Mouse (Mus musculus) intestine, embryonic 15.5 days (tissue): Measurements from ENCODE around the gene Fars2. TPM values are rescaled to one million over a fixed set of nuclear protein-coding genes. Genes with fewer than 3 reads are reported as not detected.

Source experiments
- ATAC-seq: fragments of 200-750 bp; cut with Nextera tagmentation; 2 replicates; pipeline ENCODE4 v1.8.0; 2017; ENCODE audit warnings: moderate TSS enrichment, moderate library complexity
- H3K27ac ChIP-seq: fragments of 300-500 bp; sonication (generic); 2 replicates; pipeline ENCODE4 v1.5.1; 2015; ENCODE audit warnings: mild to moderate bottlenecking, inconsistent platforms
- H3K27me3 ChIP-seq: fragments of 300-500 bp; sonication (generic); replicated peaks from 2 replicates; pipeline ENCODE4 v1.6.1; 2015; ENCODE audit warnings: inconsistent platforms
- H3K36me3 ChIP-seq: fragments of 300-500 bp; sonication (generic); 2 replicates; pipeline ENCODE4 v1.6.1; 2015; ENCODE audit warnings: inconsistent platforms
- H3K4me1 ChIP-seq: fragments of 300-500 bp; sonication (generic); replicated peaks from 2 replicates; pipeline ENCODE4 v1.6.1; 2015; ENCODE audit warnings: inconsistent platforms
- H3K4me2 ChIP-seq: fragments of 300-500 bp; sonication (generic); replicated peaks from 2 replicates; pipeline ENCODE4 v1.6.1; 2015; ENCODE audit warnings: mild to moderate bottlenecking, inconsistent platforms
- H3K4me3 ChIP-seq: fragments of 300-500 bp; sonication (generic); replicated peaks from 2 replicates; pipeline ENCODE4 v1.5.1; 2015; ENCODE audit warnings: inconsistent platforms
- H3K9ac ChIP-seq: fragments of 300-500 bp; sonication (generic); 2 replicates; pipeline ENCODE4 v1.6.1; 2015; ENCODE audit warnings: inconsistent platforms
- H3K9me3 ChIP-seq: fragments of 300-500 bp; sonication (generic); 2 replicates; pipeline ENCODE4 v1.6.1; 2016; ENCODE audit warnings: inconsistent platforms
- WGBS: fragments of 180-500 bp; shearing (Covaris S2); methylation state at CpG from one replicate; pipeline ENCODE4 v1.1.7; 2015; 5-methylcytosine and 5-hydroxymethylcytosine counted together
- polyA plus RNA-seq: library from polyadenylated mRNA; unstranded; fragments of >200 nt; fragmentation: Nextera tagmentation; extraction: Ambion mirVana; gene quantifications from 2 replicates; pipeline ENCODE4 v1.2.1, GENCODE M21; 2015

The Fars2 gene
- polyA plus RNA-seq, 1 experiment from 2014 or later = 41.8 TPM

GRCm38 (mm10) chr13:36202496-36202895 is 85.3 kb downstream of the Fars2 start:
- no peaks in the 10 kb centered on the region for H3K4me1 ChIP-seq
- no peaks in the 10 kb centered on the region for H3K27me3 ChIP-seq
- H3K4me2 ChIP-seq = no peak overlapping the region
- no peak for ATAC-seq
- no peak overlapping the region for H3K9ac ChIP-seq
- H3K27ac ChIP-seq = no peak overlapping the region
- no peaks in the 10 kb centered on the region for H3K36me3 ChIP-seq
- WGBS = 66% methylated on average over 2 of the region's 2 CpGs
- H3K9me3 ChIP-seq = no peaks in the 10 kb centered on the region
- H3K4me3 ChIP-seq = no peak overlapping the region

GRCm38 (mm10) chr13:36203014-36203413 is 85.8 kb downstream of the Fars2 start:
- no peaks in the 10 kb centered on the region for H3K27me3 ChIP-seq
- H3K9me3 ChIP-seq = no peaks in the 10 kb centered on the region
- no peak overlapping the region for H3K4me2 ChIP-seq
- H3K27ac ChIP-seq = no peak overlapping the region
- ATAC-seq = peak; percentile 61; the same call in 1 of the 2 replicates
- H3K9ac ChIP-seq = no peak overlapping the region
- no peak overlapping the region for H3K4me3 ChIP-seq
- H3K36me3 ChIP-seq = no peaks in the 10 kb centered on the region
- no peaks in the 10 kb centered on the region for H3K4me1 ChIP-seq
- 84% methylated on average over 6 of the region's 6 CpGs for WGBS

GRCm38 (mm10) chr13:36204320-36204719 is 87.1 kb downstream of the Fars2 start:
- Histone ChIP-seq H3K9me3 (no peaks in the 10 kb centered on the region), H3K36me3 (no peaks in the 10 kb centered on the region), H3K9ac (no peak overlapping the region), H3K4me1 (no peaks in the 10 kb centered on the region), H3K27ac (no peak overlapping the region), H3K4me3 (no peak overlapping the region), H3K4me2 (no peak overlapping the region), H3K27me3 (no peaks in the 10 kb centered on the region)
- no peak for ATAC-seq
- WGBS = 82% methylated on average over 3 of the region's 3 CpGs

GRCm38 (mm10) chr13:36210965-36211364 is 93.8 kb downstream of the Fars2 start:
- Histone ChIP-seq H3K4me2 (no peak overlapping the region), H3K4me3 (no peak overlapping the region), H3K9ac (no peak overlapping the region), H3K9me3 (no peaks in the 10 kb centered on the region), H3K27me3 (no peaks in the 10 kb centered on the region), H3K36me3 (no peaks in the 10 kb centered on the region), H3K27ac (no peak overlapping the region), H3K4me1 (no peaks in the 10 kb centered on the region)
- ATAC-seq = no peak
- WGBS = 84% methylated on average over 3 of the region's 3 CpGs

- no peak overlapping the region for H3K9ac ChIP-seq
- 75% methylated on average over 4 of the region's 4 CpGs for WGBS
- no peaks in the 10 kb centered on the region for H3K4me1 ChIP-seq
- H3K27me3 ChIP-seq = no peaks in the 10 kb centered on the region
- no peaks in the 10 kb centered on the region for H3K9me3 ChIP-seq
- H3K4me2 ChIP-seq = no peak overlapping the region
- no peak overlapping the region for H3K4me3 ChIP-seq
- no peak overlapping the region for H3K27ac ChIP-seq
- no peaks in the 10 kb centered on the region for H3K36me3 ChIP-seq
- ATAC-seq = no peak
These were observed 96.8 kb downstream of the Fars2 start for GRCm38 (mm10) chr13:36214056-36214455.

GRCm38 (mm10) chr13:36216005-36216404 is 98.8 kb downstream of the Fars2 start:
- no peak overlapping the region for H3K4me3 ChIP-seq

GRCm38 (mm10) chr13:36218347-36218746 is 101.1 kb downstream of the Fars2 start:
- Histone ChIP-seq H3K4me1 (no peaks in the 10 kb centered on the region), H3K9me3 (no peaks in the 10 kb centered on the region), H3K36me3 (no peaks in the 10 kb centered on the region), H3K4me3 (no peak overlapping the region), H3K27me3 (no peaks in the 10 kb centered on the region), H3K4me2 (no peak overlapping the region), H3K27ac (no peak overlapping the region), H3K9ac (no peak overlapping the region)
- WGBS = 82% methylated on average over 4 of the region's 4 CpGs
- ATAC-seq = no peak

More at GRCm38 (mm10) chr13:36216005-36216404, 98.8 kb downstream of the Fars2 start:
- no peak for ATAC-seq
- H3K9me3 ChIP-seq = no peaks in the 10 kb centered on the region
- no peaks in the 10 kb centered on the region for H3K4me1 ChIP-seq
- H3K27ac ChIP-seq = no peak overlapping the region
- H3K36me3 ChIP-seq = no peaks in the 10 kb centered on the region
- no peak overlapping the region for H3K9ac ChIP-seq
- no peak overlapping the region for H3K4me2 ChIP-seq
- H3K27me3 ChIP-seq = no peaks in the 10 kb centered on the region
- 84% methylated on average over 3 of the region's 3 CpGs for WGBS

- ATAC-seq = no peak
- no peak overlapping the region for H3K9ac ChIP-seq
- H3K4me1 ChIP-seq = no peaks in the 10 kb centered on the region
- no peaks in the 10 kb centered on the region for H3K36me3 ChIP-seq
- H3K4me3 ChIP-seq = no peak overlapping the region
- WGBS = 89% methylated on average over 5 of the region's 5 CpGs
- no peak overlapping the region for H3K27ac ChIP-seq
- no peak overlapping the region for H3K4me2 ChIP-seq
- no peaks in the 10 kb centered on the region for H3K9me3 ChIP-seq
- H3K27me3 ChIP-seq = no peaks in the 10 kb centered on the region
These were observed 102.3 kb downstream of the Fars2 start for GRCm38 (mm10) chr13:36219506-36219905.

- Histone ChIP-seq H3K36me3 (no peaks in the 10 kb centered on the region), H3K4me1 (no peaks in the 10 kb centered on the region), H3K27me3 (no peaks in the 10 kb centered on the region), H3K9me3 (no peaks in the 10 kb centered on the region), H3K9ac (no peak overlapping the region), H3K27ac (no peak overlapping the region), H3K4me3 (no peak overlapping the region), H3K4me2 (no peak overlapping the region)
- WGBS = 88% methylated on average over 1 of the region's 1 CpGs
- no peak for ATAC-seq
These were observed 104.7 kb downstream of the Fars2 start for GRCm38 (mm10) chr13:36221897-36222296.

GRCm38 (mm10) chr13:36222721-36223120 is 105.5 kb downstream of the Fars2 start:
- Histone ChIP-seq H3K27ac (no peak overlapping the region), H3K9ac (no peak overlapping the region), H3K9me3 (no peaks in the 10 kb centered on the region), H3K4me1 (no peaks in the 10 kb centered on the region), H3K4me2 (no peak overlapping the region), H3K4me3 (no peak overlapping the region), H3K27me3 (no peaks in the 10 kb centered on the region), H3K36me3 (no peaks in the 10 kb centered on the region)
- ATAC-seq = no peak

GRCm38 (mm10) chr13:36224431-36224830 is 107.2 kb downstream of the Fars2 start:
- Histone ChIP-seq H3K9ac (no peak overlapping the region), H3K27ac (no peak overlapping the region), H3K4me1 (no peaks in the 10 kb centered on the region), H3K4me2 (no peak overlapping the region), H3K9me3 (no peaks in the 10 kb centered on the region), H3K27me3 (no peaks in the 10 kb centered on the region), H3K4me3 (no peak overlapping the region), H3K36me3 (no peaks in the 10 kb centered on the region)
- 47% methylated on average over 2 of the region's 2 CpGs for WGBS
- ATAC-seq = no peak

GRCm38 (mm10) chr13:36242261-36242660 is 125.0 kb downstream of the Fars2 start:
- Histone ChIP-seq H3K9me3 (no peaks in the 10 kb centered on the region), H3K27me3 (no peaks in the 10 kb centered on the region), H3K27ac (no peak overlapping the region), H3K36me3 (no peaks in the 10 kb centered on the region), H3K4me2 (no peak overlapping the region), H3K9ac (no peak overlapping the region), H3K4me3 (no peak overlapping the region), H3K4me1 (no peaks in the 10 kb centered on the region)
- ATAC-seq = no peak
- WGBS = 58% methylated on average over 1 of the region's 1 CpGs

- Histone ChIP-seq H3K4me1 (no peaks in the 10 kb centered on the region), H3K36me3 (no peaks in the 10 kb centered on the region), H3K4me2 (no peak overlapping the region), H3K9me3 (no peaks in the 10 kb centered on the region), H3K9ac (no peak overlapping the region), H3K27me3 (no peaks in the 10 kb centered on the region), H3K4me3 (no peak overlapping the region), H3K27ac (no peak overlapping the region)
- 57% methylated on average over 3 of the region's 3 CpGs for WGBS
- ATAC-seq = no peak
These were observed 136.7 kb downstream of the Fars2 start for GRCm38 (mm10) chr13:36253936-36254335.
